Mouse (Mus musculus) spleen, postnatal 36 days (tissue): ENCODE results near the gene Ogg1.
"Not testable (repeated sequence)": the region's sequence is repeated elsewhere in the genome, so short reads cannot be mapped to it uniquely, and the experiment has no call there.

Experiments
- DNase-seq, 2 experiments: peaks; one replicate each; pipeline ENCODE4 v3.0.0; 2022; ENCODE audit warnings: low spot score in 2 of 2, mixed read lengths in 1 of 2

The Ogg1 gene

GRCm38 (mm10) chr6:113331721-113332120 is 4.9 kb downstream of the Ogg1 start:
- DNase-seq, result no peak

- DNase-seq, result not testable (repeated sequence)
Observed at GRCm38 (mm10) chr6:113332734-113333133, 6.0 kb downstream of the Ogg1 start.

GRCm38 (mm10) chr6:113333137-113333950 is 6.6 kb downstream of the Ogg1 start:
- DNase-seq, result no peak

- no peak for DNase-seq
Observed at GRCm38 (mm10) chr6:113334216-113334615, 7.4 kb downstream of the Ogg1 start.

GRCm38 (mm10) chr6:113336852-113337620 is 10.3 kb downstream of the Ogg1 start:
- DNase-seq, result no peak

GRCm38 (mm10) chr6:113341574-113341973 is 14.8 kb downstream of the Ogg1 start:
- no peak for DNase-seq

- DNase-seq, result no peak
Observed at GRCm38 (mm10) chr6:113342297-113342696, 15.5 kb downstream of the Ogg1 start.

GRCm38 (mm10) chr6:113343177-113344092 is 16.7 kb downstream of the Ogg1 start, which contains the start of gene Camk1:
Gene Camk1, minus strand, starts transcription at chr6:113343984.
- peak; percentile 49 to 51 for DNase-seq

GRCm38 (mm10) chr6:113344321-113344720 is 17.5 kb downstream of the Ogg1 start:
- peak in 1 of 2 experiments; percentile 32 for DNase-seq

- DNase-seq, result no peak
Observed at GRCm38 (mm10) chr6:113346897-113347296, 20.1 kb downstream of the Ogg1 start.

GRCm38 (mm10) chr6:113350538-113350937 is 23.8 kb downstream of the Ogg1 start:
- no peak for DNase-seq

GRCm38 (mm10) chr6:113351161-113351560 is 24.4 kb downstream of the Ogg1 start:
- DNase-seq, result no peak

GRCm38 (mm10) chr6:113351653-113352052 is 24.9 kb downstream of the Ogg1 start:
- no peak for DNase-seq

- DNase-seq, result no peak
Observed at GRCm38 (mm10) chr6:113352820-113353219, 26.0 kb downstream of the Ogg1 start.

- DNase-seq, result no peak
Observed at GRCm38 (mm10) chr6:113353696-113354095, 26.9 kb downstream of the Ogg1 start.

GRCm38 (mm10) chr6:113361476-113361875 is 34.7 kb downstream of the Ogg1 start:
- no peak for DNase-seq

- DNase-seq, result no peak
Observed at GRCm38 (mm10) chr6:113362241-113362640, 35.5 kb downstream of the Ogg1 start.

GRCm38 (mm10) chr6:113364518-113365135 is 37.9 kb downstream of the Ogg1 start:
- no peak for DNase-seq

GRCm38 (mm10) chr6:113366639-113367038 is 39.9 kb downstream of the Ogg1 start:
- DNase-seq, result no peak

GRCm38 (mm10) chr6:113367574-113367973 is 40.8 kb downstream of the Ogg1 start:
- DNase-seq, result no peak

GRCm38 (mm10) chr6:113368124-113368523 is 41.4 kb downstream of the Ogg1 start:
- no peak for DNase-seq
